Mouse (Mus musculus) heart, embryonic 14.5 days (tissue): ENCODE data around the gene Gatc. TPM values are rescaled to one million over a fixed set of nuclear protein-coding genes. Genes with fewer than 3 reads are reported as not detected.

Experiments
- ATAC-seq: fragments of 200-750 bp; cut with Nextera tagmentation; 2 replicates; pipeline ENCODE4 v1.8.0; 2017; ENCODE audit warnings: low read depth, moderate TSS enrichment; ENCODE audit not compliant: insufficient number of reproducible peaks, insufficient read depth, low FRiP score
- H3K27ac ChIP-seq, 2 experiments: fragments of 200-500 bp in 1 of 2; fragments of 300-500 bp in 1 of 2; sonication (generic) in 1 of 2; replicated peaks in 1 of 2; 2 replicates each; pipeline ENCODE4 v1.5.1; 2012 to 2014; ENCODE audit warnings: low read depth in 2 of 2, low read length in 2 of 2, control low read depth in 1 of 2, mild to moderate bottlenecking in 1 of 2, mixed read lengths in 1 of 2; ENCODE audit not compliant: control insufficient read depth in 1 of 2, insufficient read depth in 1 of 2
- H3K27me3 ChIP-seq: fragments of 300-500 bp; sonication (generic); 2 replicates; pipeline ENCODE4 v1.6.1; 2014; ENCODE audit warnings: mild to moderate bottlenecking, low read length, control low read depth; ENCODE audit not compliant: control insufficient read depth, insufficient read depth
- H3K36me3 ChIP-seq: fragments of 300-500 bp; sonication (generic); 2 replicates; pipeline ENCODE4 v1.6.1; 2014; ENCODE audit warnings: mild to moderate bottlenecking, control low read depth, low read length, mixed read lengths; ENCODE audit not compliant: control insufficient read depth, insufficient read depth
- H3K4me1 ChIP-seq, 2 experiments: fragments of 200-500 bp in 1 of 2; fragments of 300-500 bp in 1 of 2; sonication (generic) in 1 of 2; 2 replicates each; pipeline ENCODE4 v1.6.1; 2012 to 2014; ENCODE audit warnings: low read length in 2 of 2, control low read depth in 1 of 2, mixed read lengths in 1 of 2; ENCODE audit not compliant: control insufficient read depth in 2 of 2, insufficient read depth in 2 of 2
- H3K4me2 ChIP-seq: fragments of 300-500 bp; sonication (generic); 2 replicates; pipeline ENCODE4 v1.6.1; 2014; ENCODE audit warnings: mild to moderate bottlenecking, low read length
- H3K4me3 ChIP-seq, 2 experiments: fragments of 200-500 bp in 1 of 2; fragments of 300-500 bp in 1 of 2; sonication (generic) in 1 of 2; 2 replicates each; pipeline ENCODE4 v1.5.1; 2012 to 2014; ENCODE audit warnings: low read length in 2 of 2, mild to moderate bottlenecking in 2 of 2, control low read depth in 1 of 2, low read depth in 1 of 2, moderate library complexity in 1 of 2; ENCODE audit not compliant: control insufficient read depth in 1 of 2, insufficient read depth in 1 of 2
- H3K9ac ChIP-seq: fragments of 300-500 bp; sonication (generic); 2 replicates; pipeline ENCODE4 v1.6.1; 2014; ENCODE audit warnings: mild to moderate bottlenecking, low read length
- H3K9me3 ChIP-seq: fragments of 300-500 bp; sonication (generic); 2 replicates; pipeline ENCODE4 v1.6.1; 2016; ENCODE audit warnings: low read length, control low read depth; ENCODE audit not compliant: control insufficient read depth
- WGBS: fragments of 180-500 bp; shearing (Covaris S2); extraction: QIAGEN DNeasy Blood & Tissue Kit; methylation state at CpG from one replicate; pipeline ENCODE4 v1.1.7; 2014; 5-methylcytosine and 5-hydroxymethylcytosine counted together
- polyA plus RNA-seq: library from polyadenylated mRNA; unstranded; fragments of >200 nt; fragmentation: Nextera tagmentation; extraction: Ambion mirVana; gene quantifications from 2 replicates; pipeline ENCODE4 v1.2.1, GENCODE M21; 2014

Gatc gene
- polyA plus RNA-seq, 1 experiment from 2014 or later, result 28.3 TPM

DNA sequence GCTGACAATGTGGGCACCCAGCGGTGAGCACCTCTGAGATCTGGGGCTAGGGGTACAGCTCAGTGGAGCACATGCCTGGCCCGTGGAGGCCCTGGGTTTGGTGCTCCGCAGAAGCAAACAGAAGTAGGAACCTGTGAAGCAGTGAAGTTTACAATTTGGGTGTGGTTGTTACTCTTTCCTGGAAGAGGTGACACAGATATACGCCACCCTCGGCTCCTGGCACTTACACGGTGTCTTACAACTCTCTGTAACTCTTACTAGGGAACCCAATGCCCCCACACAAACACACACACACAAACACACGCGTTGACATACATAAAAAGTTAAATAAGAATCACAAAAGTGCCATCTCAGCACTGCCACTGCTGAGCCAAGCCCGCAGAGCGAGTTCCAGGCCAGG lies 44.6 kb downstream of the Gatc start:
- Histone ChIP-seq H3K27ac (peak overlapping the region in 1 of 2 experiments; percentile 9; a peak in 1 of 4 replicates), H3K36me3 (peaks cover 70% of the 10 kb centered on the region), H3K27me3 (no peaks in the 10 kb centered on the region), H3K4me2 (no peak overlapping the region), H3K4me3 (no peak overlapping the region), H3K4me1 (peaks cover 4 to 18% of the 10 kb centered on the region in 2 experiments), H3K9ac (no peak overlapping the region), H3K9me3 (no peaks in the 10 kb centered on the region)
- no peak for ATAC-seq
- WGBS, result 79% methylated on average over 10 of the region's 10 CpGs

DNA sequence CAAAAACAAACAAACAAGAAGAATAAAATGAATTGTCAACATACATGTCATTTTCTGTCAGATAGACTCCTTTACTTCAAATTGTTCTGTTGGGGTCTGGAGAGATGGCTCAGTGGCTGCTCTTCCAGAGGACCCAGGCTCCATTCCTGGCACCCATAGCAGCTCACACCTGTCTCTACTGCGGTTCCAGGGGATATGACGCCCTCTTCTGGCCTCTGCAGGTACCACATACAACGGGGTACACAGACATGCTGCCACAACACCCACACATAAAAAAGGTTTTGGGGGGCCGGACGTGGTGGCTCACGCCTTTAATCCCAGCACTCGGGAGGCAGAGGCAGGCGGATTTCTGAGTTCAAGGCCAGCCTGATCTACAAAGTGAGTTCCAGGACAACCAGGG lies 46.8 kb downstream of the Gatc start:
- Histone ChIP-seq H3K36me3 (peaks cover 83% of the 10 kb centered on the region), H3K9ac (no peak overlapping the region), H3K27me3 (no peaks in the 10 kb centered on the region), H3K4me2 (no peak overlapping the region), H3K9me3 (no peaks in the 10 kb centered on the region), H3K4me3 (no peak overlapping the region), H3K27ac (no peak overlapping the region), H3K4me1 (peaks cover 4 to 10% of the 10 kb centered on the region in 2 experiments)
- ATAC-seq, result no peak
- 87% methylated on average over 8 of the region's 8 CpGs for WGBS

- WGBS, result 88% methylated on average over 3 of the region's 3 CpGs
- no peak for ATAC-seq
Measured at GRCm38 (mm10) chr5:115284735-115285134, 56.2 kb downstream of the Gatc start.

More at GRCm38 (mm10) chr5:115284735-115285134, 56.2 kb downstream of the Gatc start:
- no peak overlapping the region for H3K4me3 ChIP-seq
- no peaks in the 10 kb centered on the region for H3K9me3 ChIP-seq
- H3K9ac ChIP-seq, result no peak overlapping the region
- H3K27ac ChIP-seq, result no peak overlapping the region
- H3K36me3 ChIP-seq, result peaks cover 60% of the 10 kb centered on the region
- peaks cover 2 to 10% of the 10 kb centered on the region in 2 experiments for H3K4me1 ChIP-seq
- H3K27me3 ChIP-seq, result no peaks in the 10 kb centered on the region
- H3K4me2 ChIP-seq, result no peak overlapping the region

Other genes starting within 250 kb of the Gatc start
- 20.6 and 31.5 TPM in 2 replicates for gene Gm10401, start 242.9 kb downstream of the Gatc start, polyA plus RNA-seq
- 58.9 and 89.5 TPM in 2 replicates for gene Acads, start 221.8 kb downstream of the Gatc start, polyA plus RNA-seq
- gene Unc119b, start 206.2 kb downstream of the Gatc start, polyA plus RNA-seq, result 17.5 and 20.5 TPM in 2 replicates
- 53.6 and 57.8 TPM in 2 replicates for gene Mlec, start 183.0 kb downstream of the Gatc start, polyA plus RNA-seq
- gene Cabp1, start 146.8 kb downstream of the Gatc start, polyA plus RNA-seq, result 0.77 and 0.98 TPM in 2 replicates
- 62.8 and 66.7 TPM in 2 replicates for gene Pop5, start 105.3 kb downstream of the Gatc start, polyA plus RNA-seq
- 77.1 and 83.9 TPM in 2 replicates for gene Rnf10, start 68.3 kb downstream of the Gatc start, polyA plus RNA-seq
- gene Coq5, start 61.5 kb downstream of the Gatc start, polyA plus RNA-seq, result 75.1 and 82.1 TPM in 2 replicates
- 1,218 and 1,301 TPM in 2 replicates for gene Dynll1, start 40.2 kb downstream of the Gatc start, polyA plus RNA-seq
- 95.0 and 104 TPM in 2 replicates for gene Srsf9, start 14.0 kb downstream of the Gatc start, polyA plus RNA-seq
- 42.9 and 47.6 TPM in 2 replicates for gene Triap1, start within 50 bp of the Gatc start, polyA plus RNA-seq
- 1,685 and 1,706 TPM in 2 replicates for gene Cox6a1, start 7.8 kb upstream of the Gatc start, polyA plus RNA-seq
- 2.7 and 3.3 TPM in 2 replicates for gene Msi1, start 88.4 kb upstream of the Gatc start, polyA plus RNA-seq
- gene Pla2g1b, start 125.1 kb upstream of the Gatc start, polyA plus RNA-seq, result not detected in 2 replicates
- 19.2 and 22.5 TPM in 2 replicates for gene Sirt4, start 143.5 kb upstream of the Gatc start, polyA plus RNA-seq
- gene Pxn, start 165.5 kb upstream of the Gatc start, polyA plus RNA-seq, result 14.4 and 19.1 TPM in 2 replicates
- 1,183 and 1,268 TPM in 2 replicates for gene Rplp0, start 218.3 kb upstream of the Gatc start, polyA plus RNA-seq
- 25.2 and 26.3 TPM in 2 replicates for gene Gcn1l1, start 224.1 kb upstream of the Gatc start, polyA plus RNA-seq